Mouse (Mus musculus): ENCODE measurements at regions not wholly inside any gene's neighbourhood (a gene's known extent, or its start where the extent isn't known, plus 50 kb on each side); places are given as distances from the start of the nearest gene placed in this dataset.

GRCm38 (mm10) chr7:72948666-72949065 is 426.6 kb upstream of the Rgma start:
- DNase-seq, result no peak

- DNase-seq, result no peak
These were observed 425.4 kb upstream of the Rgma start for GRCm38 (mm10) chr7:72949886-72950285.

GRCm38 (mm10) chr7:72957674-72958073 is 417.6 kb upstream of the Rgma start:
- no peak for DNase-seq

DNA sequence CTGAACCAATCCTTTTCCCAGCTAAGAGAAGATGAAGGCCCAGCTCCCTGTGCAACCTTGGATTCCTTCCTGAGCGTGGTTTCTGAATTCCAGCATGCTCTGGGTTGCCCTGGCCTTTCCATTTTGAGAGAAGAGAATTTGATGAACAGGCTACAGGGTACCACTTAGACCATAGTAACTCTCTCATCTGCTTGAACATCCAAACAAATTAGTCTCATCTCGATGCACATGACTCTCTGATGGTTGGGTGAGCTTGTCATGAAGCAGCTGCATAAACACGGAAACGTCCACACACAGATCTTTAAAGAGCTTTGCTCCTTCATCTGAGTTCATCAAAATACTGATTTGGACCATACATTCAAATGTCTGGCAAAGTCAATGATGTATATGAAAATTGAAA is 414.0 kb upstream of the Rgma start:
- DNase-seq, result no peak

DNA sequence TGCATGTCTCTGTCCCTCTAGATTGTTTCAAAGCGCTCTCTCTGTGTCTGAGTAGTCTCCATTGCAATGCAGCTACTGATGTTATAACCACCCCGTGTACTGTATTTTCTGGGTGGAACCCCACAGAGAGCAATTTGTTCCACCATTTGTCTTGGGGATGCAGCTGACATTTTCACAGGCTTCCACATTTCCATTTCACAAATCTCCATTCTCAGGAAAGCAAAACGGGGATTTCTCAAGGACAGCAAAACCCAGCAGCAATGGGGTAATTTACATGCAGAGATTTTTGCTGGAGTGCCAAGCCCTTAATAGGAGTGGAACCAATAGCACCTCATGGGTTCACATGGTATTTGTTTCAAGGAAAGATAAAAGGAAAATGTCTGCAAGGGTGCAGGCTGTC is 412.5 kb upstream of the Rgma start:
- DNase-seq, result no peak

- DNase-seq, result no peak
These were observed 411.4 kb upstream of the Rgma start for GRCm38 (mm10) chr7:72963908-72964307.

- DNase-seq, result no peak
These were observed 407.1 kb upstream of the Rgma start for GRCm38 (mm10) chr7:72968193-72968592.

DNA sequence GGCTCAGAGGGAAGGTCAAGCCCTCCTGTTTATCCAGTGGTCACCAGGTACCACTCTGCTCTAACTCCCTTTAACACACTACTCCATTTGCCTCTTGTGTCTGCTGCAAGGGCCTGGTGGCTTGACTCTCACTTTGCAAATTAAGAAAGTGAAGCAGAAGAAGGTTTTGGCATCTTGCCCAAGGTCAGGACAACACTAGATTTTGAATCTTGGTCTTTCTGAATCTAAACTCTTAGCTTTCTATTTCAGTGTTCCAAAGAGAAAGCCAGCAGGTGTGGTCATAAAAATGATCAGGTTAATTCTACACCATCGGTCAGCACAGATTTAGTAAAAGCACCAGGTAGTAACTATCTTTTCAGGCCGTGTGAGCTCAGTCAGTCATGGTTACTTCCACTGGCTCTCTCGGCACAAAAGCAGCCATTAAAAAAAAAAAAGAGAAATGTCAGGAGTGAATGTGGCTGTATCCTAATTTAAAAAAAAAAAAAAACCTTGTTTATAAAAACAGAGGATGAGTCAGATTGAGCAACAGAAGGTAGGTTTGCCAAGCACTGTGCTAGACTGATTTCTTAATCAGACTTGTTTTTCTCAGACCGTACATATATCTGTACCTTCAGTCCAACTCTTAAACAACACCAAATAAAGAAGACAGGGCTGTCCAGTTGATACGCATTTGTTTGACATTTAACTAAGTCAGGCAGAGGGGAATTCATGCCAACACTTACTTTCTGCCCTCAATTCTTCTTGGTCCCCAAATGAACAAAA is 403.6 kb upstream of the Rgma start:
- no peak for DNase-seq

GRCm38 (mm10) chr7:72972397-72972796 is 402.9 kb upstream of the Rgma start:
- no peak for DNase-seq

DNA sequence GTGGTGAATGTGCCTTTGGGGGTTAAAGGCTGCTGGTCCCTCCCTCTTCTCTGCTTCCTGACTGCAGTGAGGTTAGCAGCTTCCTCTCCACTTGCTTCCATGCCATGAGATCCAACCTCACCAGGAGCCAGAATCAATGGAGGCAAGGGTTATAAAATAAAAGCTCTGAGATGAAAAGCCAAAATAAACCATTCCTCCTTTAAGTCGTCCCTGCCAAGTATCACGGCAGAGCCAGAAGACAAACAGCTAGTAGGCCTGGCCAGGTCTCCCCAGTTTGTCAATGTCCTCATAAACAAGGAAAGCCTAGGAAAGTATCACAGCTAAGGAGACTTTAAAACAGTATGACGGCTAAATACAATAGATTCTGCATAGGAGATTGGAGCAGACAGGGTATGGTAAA is 401.5 kb upstream of the Rgma start:
- no peak for DNase-seq

- DNase-seq, result no peak
These were observed 400.9 kb upstream of the Rgma start for GRCm38 (mm10) chr7:72974384-72974783.

GRCm38 (mm10) chr7:72990559-72991429 is 384.5 kb upstream of the Rgma start:
- no peak for DNase-seq

- DNase-seq, result no peak
These were observed 376.9 kb upstream of the Rgma start for GRCm38 (mm10) chr7:72998374-72998773.

DNA sequence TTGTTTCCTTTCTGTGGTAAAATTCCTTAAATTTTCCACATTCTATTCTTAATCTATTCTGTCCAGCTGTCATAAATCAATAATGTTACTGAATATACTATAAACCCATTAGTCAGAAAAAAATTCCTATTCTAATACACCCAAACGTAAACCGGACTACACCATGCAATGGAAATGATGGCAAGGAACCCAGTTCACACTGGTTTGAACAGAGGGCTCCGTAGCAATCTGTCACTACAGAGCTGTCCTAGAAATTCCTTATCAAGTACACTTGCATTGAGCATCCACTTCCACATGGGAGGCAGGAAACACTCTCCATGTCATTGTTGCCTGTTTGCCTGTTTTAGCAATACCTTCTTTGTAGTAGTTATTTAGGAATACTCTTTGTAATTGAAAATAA is 356.2 kb upstream of the Rgma start:
- DNase-seq, result no peak

GRCm38 (mm10) chr7:73019764-73020354 is 355.4 kb upstream of the Rgma start:
- no peak for DNase-seq

- DNase-seq, result no peak
These were observed 353.5 kb upstream of the Rgma start for GRCm38 (mm10) chr7:73021786-73022185.

- DNase-seq, result no peak
These were observed 349.7 kb upstream of the Rgma start for GRCm38 (mm10) chr7:73025640-73026039.

GRCm38 (mm10) chr7:73028952-73029351 is 346.4 kb upstream of the Rgma start:
- no peak for DNase-seq

DNA sequence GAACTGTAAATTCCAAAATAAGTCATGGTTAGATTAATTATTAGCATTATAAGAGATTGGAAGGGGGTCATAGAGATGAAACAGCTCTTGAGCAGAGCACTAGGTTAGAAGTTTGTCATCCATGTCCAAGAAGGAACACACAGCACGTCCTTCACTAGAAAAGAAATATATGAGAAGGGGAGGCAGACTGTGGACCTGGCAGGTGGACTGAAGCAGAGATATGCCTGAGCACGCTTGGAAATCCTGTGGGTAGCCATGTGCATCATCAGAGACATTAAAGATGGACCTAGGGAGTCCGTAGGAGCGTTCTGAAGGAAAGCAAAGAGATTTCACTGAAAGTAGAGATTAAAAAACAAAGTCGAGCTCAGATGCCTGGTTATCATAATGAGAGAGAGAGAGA is 343.9 kb upstream of the Rgma start:
- no peak for DNase-seq

DNA sequence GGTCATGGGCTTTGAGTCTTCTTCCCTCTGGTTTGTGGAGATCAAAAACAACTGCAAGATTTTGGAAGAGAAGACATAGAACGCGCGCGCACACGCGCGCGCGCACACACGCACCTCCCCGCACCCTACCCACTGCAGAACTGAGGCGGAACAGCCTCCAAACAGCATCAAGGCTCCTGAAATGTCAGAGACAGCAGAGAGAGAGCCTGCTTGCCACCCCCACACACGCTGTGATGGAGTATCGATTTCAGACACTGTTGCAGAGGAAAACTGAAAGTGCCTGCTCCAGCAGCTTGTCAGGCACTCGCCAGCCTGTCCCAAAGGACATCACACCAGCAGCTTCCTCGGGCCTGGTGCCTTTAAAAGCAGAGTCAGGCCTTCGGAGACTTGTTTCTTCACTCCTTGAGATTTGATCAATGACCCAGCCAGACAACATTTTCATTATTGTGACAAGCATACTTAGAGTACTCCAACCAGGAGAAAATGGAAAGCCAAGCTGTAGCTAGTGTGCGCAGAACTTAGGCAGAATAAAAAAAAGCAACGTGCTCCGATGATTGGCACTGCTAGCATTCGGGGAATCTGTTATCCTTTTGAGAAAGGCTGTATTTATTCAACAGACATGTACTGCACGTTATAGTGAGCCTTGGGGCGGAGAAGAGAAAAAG is 342.9 kb upstream of the Rgma start:
- no peak for DNase-seq

DNA sequence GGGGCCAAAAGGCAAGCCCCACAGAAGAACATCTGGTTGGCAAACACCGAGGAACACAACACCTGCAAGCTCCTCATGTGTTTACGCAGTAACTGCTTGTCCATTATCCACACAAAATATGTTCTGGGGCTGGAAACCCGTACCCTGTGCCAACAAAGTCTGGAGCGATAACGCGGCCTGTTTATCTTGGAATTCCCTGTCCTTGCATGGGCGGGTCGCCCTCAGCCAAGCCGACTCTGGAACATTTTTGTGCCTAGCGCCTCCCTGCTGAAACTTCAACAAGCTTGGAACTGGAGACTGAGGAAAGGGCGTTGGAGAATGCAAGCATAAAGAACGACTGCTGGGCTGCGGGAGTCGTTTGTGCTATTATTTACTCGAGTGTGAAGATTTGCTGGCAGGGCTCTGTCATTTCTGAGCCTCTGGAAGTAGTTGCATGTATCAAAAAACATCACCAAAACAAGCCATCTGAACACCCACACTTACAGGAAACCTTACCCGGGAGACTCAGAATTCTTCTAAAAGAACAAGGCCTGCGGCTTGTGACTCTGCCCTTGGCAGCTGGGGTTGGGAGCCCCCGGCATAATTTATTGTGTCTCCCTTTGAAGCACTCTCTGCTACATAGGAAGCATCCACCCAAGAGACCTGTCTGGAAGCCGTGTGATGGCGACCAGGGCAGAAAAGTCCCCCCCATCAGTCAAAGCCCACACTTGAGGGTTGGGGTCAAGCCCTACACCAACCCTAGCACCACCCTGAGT is 338.3 kb upstream of the Rgma start:
- no peak for DNase-seq

- no peak for DNase-seq
These were observed 337.7 kb upstream of the Rgma start for GRCm38 (mm10) chr7:73037638-73038037.

Data from spleen, adult 18-20 months (tissue).